Mouse (Mus musculus) intestine, embryonic 14.5 days (tissue): ENCODE data around the gene Mks1. TPM values are rescaled to one million over a fixed set of nuclear protein-coding genes. Genes with fewer than 3 reads are reported as not detected.
"Not testable (repeated sequence)": the region's sequence is repeated elsewhere in the genome, so short reads cannot be mapped to it uniquely, and the experiment has no call there.

Experiments
- ATAC-seq: fragments of 200-750 bp; cut with Nextera tagmentation; replicated peaks from 2 replicates; pipeline ENCODE4 v1.8.0; 2017; ENCODE audit warnings: low read depth, moderate number of reproducible peaks, moderate TSS enrichment, moderate library complexity; ENCODE audit not compliant: low FRiP score, low TSS enrichment
- DNase-seq: peaks from one replicate; pipeline ENCODE4 v3.0.0-alpha.2; 2018; ENCODE audit warnings: low spot score
- H3K27ac ChIP-seq: fragments of 300-500 bp; sonication (generic); 2 replicates; pipeline ENCODE4 v1.5.1; 2014; ENCODE audit warnings: low read depth, mild to moderate bottlenecking, control low read depth
- H3K27me3 ChIP-seq: fragments of 300-500 bp; sonication (generic); replicated peaks from 2 replicates; pipeline ENCODE4 v1.6.1; 2014; ENCODE audit warnings: low read length, control low read depth; ENCODE audit not compliant: control insufficient read depth, insufficient read depth
- H3K36me3 ChIP-seq: fragments of 300-500 bp; sonication (generic); 2 replicates; pipeline ENCODE4 v1.6.1; 2014; ENCODE audit warnings: low read length, control low read depth; ENCODE audit not compliant: control insufficient read depth, insufficient read depth
- H3K4me1 ChIP-seq: fragments of 300-500 bp; sonication (generic); replicated peaks from 2 replicates; pipeline ENCODE4 v1.6.1; 2014; ENCODE audit warnings: low read length, control low read depth, mixed read lengths; ENCODE audit not compliant: control insufficient read depth, insufficient read depth
- H3K4me2 ChIP-seq: fragments of 300-500 bp; sonication (generic); 2 replicates; pipeline ENCODE4 v1.6.1; 2014; ENCODE audit warnings: low read length
- H3K4me3 ChIP-seq: fragments of 300-500 bp; sonication (generic); 2 replicates; pipeline ENCODE4 v1.5.1; 2014; ENCODE audit warnings: low read depth, low read length, control low read depth, mixed read lengths
- H3K9ac ChIP-seq: fragments of 300-500 bp; sonication (generic); 2 replicates; pipeline ENCODE4 v1.6.1; 2014; ENCODE audit warnings: mild to moderate bottlenecking, low read length
- H3K9me3 ChIP-seq: fragments of 300-500 bp; sonication (generic); 2 replicates; pipeline ENCODE4 v1.6.1; 2016; ENCODE audit warnings: low read length, control low read depth; ENCODE audit not compliant: control insufficient read depth
- WGBS: fragments of 180-500 bp; shearing (Covaris S2); extraction: QIAGEN DNeasy Blood & Tissue Kit; methylation state at CpG from one replicate; pipeline ENCODE4 v1.1.7; 2014; 5-methylcytosine and 5-hydroxymethylcytosine counted together
- polyA plus RNA-seq: library from polyadenylated mRNA; unstranded; fragments of >200 nt; fragmentation: Nextera tagmentation; extraction: Ambion mirVana; gene quantifications from 2 replicates; pipeline ENCODE4 v1.2.1, GENCODE M21; 2014

The Mks1 gene
- polyA plus RNA-seq, 1 experiment from 2014 or later: 15.2 TPM

- H3K4me2 ChIP-seq: no peak overlapping the region
- WGBS: 82% methylated on average over 9 of the region's 9 CpGs
- no peaks in the 10 kb centered on the region for H3K9me3 ChIP-seq
- H3K9ac ChIP-seq: no peak overlapping the region
- DNase-seq: no peak
- H3K27ac ChIP-seq: no peak overlapping the region
- H3K4me3 ChIP-seq: no peak overlapping the region
- H3K36me3 ChIP-seq: peaks cover 52% of the 10 kb centered on the region
- no peak for ATAC-seq
- H3K27me3 ChIP-seq: no peaks in the 10 kb centered on the region
- no peaks in the 10 kb centered on the region for H3K4me1 ChIP-seq
These were observed 7.4 kb downstream of the Mks1 start for GRCm38 (mm10) chr11:87860426-87860825.

- Histone ChIP-seq H3K36me3 (peaks cover 35% of the 10 kb centered on the region), H3K9me3 (no peaks in the 10 kb centered on the region), H3K4me3 (no peak overlapping the region), H3K4me1 (no peaks in the 10 kb centered on the region), H3K9ac (no peak overlapping the region), H3K27me3 (no peaks in the 10 kb centered on the region), H3K4me2 (no peak overlapping the region), H3K27ac (no peak overlapping the region)
- DNase-seq (no peak), ATAC-seq (no peak)
- WGBS: 90% methylated on average over 13 of the region's 13 CpGs
These were observed 9.8 kb downstream of the Mks1 start for GRCm38 (mm10) chr11:87862805-87863204.

GRCm38 (mm10) chr11:87866891-87867290 lies 13.9 kb downstream of the Mks1 start:
- ATAC-seq, H3K4me3 ChIP-seq, H3K4me1 ChIP-seq, H3K9me3 ChIP-seq, H3K9ac ChIP-seq, H3K27ac ChIP-seq, DNase-seq, H3K27me3 ChIP-seq, H3K4me2 ChIP-seq: not testable (repeated sequence)
- WGBS: 84% methylated on average over 1 of the region's 2 CpGs
- H3K36me3 ChIP-seq: peaks cover 15% of the 10 kb centered on the region

GRCm38 (mm10) chr11:87870096-87870495 lies 17.1 kb downstream of the Mks1 start:
- H3K9me3 ChIP-seq: no peaks in the 10 kb centered on the region
- no peaks in the 10 kb centered on the region for H3K27me3 ChIP-seq
- H3K9ac ChIP-seq: no peak overlapping the region
- H3K27ac ChIP-seq: no peak overlapping the region
- DNase-seq: no peak
- 73% methylated on average over 2 of the region's 2 CpGs for WGBS
- H3K4me2 ChIP-seq: no peak overlapping the region
- no peaks in the 10 kb centered on the region for H3K36me3 ChIP-seq
- H3K4me3 ChIP-seq: no peak overlapping the region
- ATAC-seq: no peak
- H3K4me1 ChIP-seq: no peaks in the 10 kb centered on the region

GRCm38 (mm10) chr11:87871766-87872165 lies 18.8 kb downstream of the Mks1 start:
- ATAC-seq: no peak
- DNase-seq: no peak

GRCm38 (mm10) chr11:87875436-87875835 lies 22.4 kb downstream of the Mks1 start, which contains the start of gene Epx:
Gene Epx (minus strand): TSS chr11:87875536.
- no peaks in the 10 kb centered on the region for H3K27me3 ChIP-seq
- no peaks in the 10 kb centered on the region for H3K36me3 ChIP-seq
- no peak within 1 kb of the TSS for H3K4me3 ChIP-seq
- H3K27ac ChIP-seq: no peak within 1 kb of the TSS
- DNase-seq (no peak), ATAC-seq (no peak)
- no peaks in the 10 kb centered on the region for H3K4me1 ChIP-seq
- no peak within 1 kb of the TSS for H3K4me2 ChIP-seq
- H3K9ac ChIP-seq: no peak within 1 kb of the TSS
- 73% methylated on average over 6 of the region's 6 CpGs for WGBS
- H3K9me3 ChIP-seq: no peaks in the 10 kb centered on the region

More at GRCm38 (mm10) chr11:87871766-87872165, 18.8 kb downstream of the Mks1 start:
- no peak overlapping the region for H3K4me3 ChIP-seq
- H3K9ac ChIP-seq: no peak overlapping the region
- H3K36me3 ChIP-seq: no peaks in the 10 kb centered on the region
- H3K4me2 ChIP-seq: no peak overlapping the region
- no peaks in the 10 kb centered on the region for H3K27me3 ChIP-seq
- H3K9me3 ChIP-seq: no peaks in the 10 kb centered on the region
- H3K27ac ChIP-seq: no peak overlapping the region
- 36% methylated on average over 8 of the region's 8 CpGs for WGBS
- H3K4me1 ChIP-seq: no peaks in the 10 kb centered on the region

GRCm38 (mm10) chr11:87879826-87880225 lies 26.8 kb downstream of the Mks1 start:
- WGBS: 51% methylated on average over 9 of the region's 9 CpGs
- no peak overlapping the region for H3K4me3 ChIP-seq
- DNase-seq (no peak), ATAC-seq (no peak)
- no peaks in the 10 kb centered on the region for H3K27me3 ChIP-seq
- H3K27ac ChIP-seq: no peak overlapping the region
- no peak overlapping the region for H3K4me2 ChIP-seq
- H3K9ac ChIP-seq: no peak overlapping the region
- H3K36me3 ChIP-seq: no peaks in the 10 kb centered on the region
- no peaks in the 10 kb centered on the region for H3K4me1 ChIP-seq
- no peaks in the 10 kb centered on the region for H3K9me3 ChIP-seq

- Histone ChIP-seq H3K4me3 (no peak overlapping the region), H3K36me3 (no peaks in the 10 kb centered on the region), H3K27ac (no peak overlapping the region), H3K4me1 (no peaks in the 10 kb centered on the region), H3K9ac (no peak overlapping the region), H3K4me2 (no peak overlapping the region), H3K27me3 (no peaks in the 10 kb centered on the region), H3K9me3 (no peaks in the 10 kb centered on the region)
- ATAC-seq (no peak), DNase-seq (no peak)
- 72% methylated on average over 4 of the region's 4 CpGs for WGBS
These were observed 28.7 kb downstream of the Mks1 start for GRCm38 (mm10) chr11:87881714-87882113.

- 44% methylated on average over 5 of the region's 5 CpGs for WGBS
- Histone ChIP-seq H3K27me3 (no peaks in the 10 kb centered on the region), H3K36me3 (no peaks in the 10 kb centered on the region), H3K4me3 (no peak overlapping the region), H3K9me3 (no peaks in the 10 kb centered on the region), H3K9ac (no peak overlapping the region), H3K27ac (no peak overlapping the region), H3K4me2 (no peak overlapping the region), H3K4me1 (no peaks in the 10 kb centered on the region)
- ATAC-seq (no peak), DNase-seq (no peak)
These were observed 30.5 kb downstream of the Mks1 start for GRCm38 (mm10) chr11:87883493-87883892.
